Mouse (Mus musculus): ENCODE results near the gene S100pbp. TPM values are rescaled to one million over a fixed set of nuclear protein-coding genes. Genes with fewer than 3 reads are reported as not detected.

Gene S100pbp
- polyA plus RNA-seq (2017; shearing (Covaris generic)), result 10 to 100 TPM; 18.2 to 30.2 (median 23.3) TPM

- peak; percentile 94 for ATAC-seq
These were observed at the start of gene S100pbp, which contains the start of gene Yars for GRCm38 (mm10) chr4:129189542-129190519. S100pbp (minus strand) TSS chr4:129189727. Yars (plus strand) TSS chr4:129189760.

- no peak for ATAC-seq
These were observed 49.5 kb upstream of the S100pbp start for GRCm38 (mm10) chr4:129239075-129239474.

- no peak for ATAC-seq
These were observed 49.1 kb upstream of the S100pbp start for GRCm38 (mm10) chr4:129238579-129239016.

- ATAC-seq, result no peak
These were observed 48.4 kb upstream of the S100pbp start for GRCm38 (mm10) chr4:129237843-129238441.

GRCm38 (mm10) chr4:129236236-129236813, 46.8 kb upstream of the S100pbp start:
- no peak for ATAC-seq

GRCm38 (mm10) chr4:129235147-129235546, 45.6 kb upstream of the S100pbp start:
- ATAC-seq, result no peak

GRCm38 (mm10) chr4:129234488-129234887, 45.0 kb upstream of the S100pbp start:
- ATAC-seq, result no peak

GRCm38 (mm10) chr4:129232561-129233360, 43.2 kb upstream of the S100pbp start:
- ATAC-seq, result no peak

- ATAC-seq, result no peak
These were observed 42.3 kb upstream of the S100pbp start for GRCm38 (mm10) chr4:129231594-129232450.

- ATAC-seq, result no peak
These were observed 41.4 kb upstream of the S100pbp start for GRCm38 (mm10) chr4:129230926-129231325.

GRCm38 (mm10) chr4:129227985-129228381, 38.5 kb upstream of the S100pbp start:
- no peak for ATAC-seq

GRCm38 (mm10) chr4:129227170-129227984, 37.9 kb upstream of the S100pbp start:
- no peak for ATAC-seq

GRCm38 (mm10) chr4:129226441-129226963, 37.0 kb upstream of the S100pbp start:
- no peak for ATAC-seq

GRCm38 (mm10) chr4:129225315-129225714, 35.8 kb upstream of the S100pbp start:
- ATAC-seq, result no peak

- ATAC-seq, result no peak
These were observed 34.1 kb upstream of the S100pbp start for GRCm38 (mm10) chr4:129223421-129224281.

GRCm38 (mm10) chr4:129222019-129222925, 32.7 kb upstream of the S100pbp start:
- ATAC-seq, result no peak

GRCm38 (mm10) chr4:129221097-129222010, 31.8 kb upstream of the S100pbp start:
- no peak for ATAC-seq

All from inflammation-experienced regulatory T-cells, adult 6 months (primary cell).